Mouse (Mus musculus) heart, postnatal 0 days (tissue): ENCODE measurements at regions not wholly inside any gene's neighbourhood (a gene's known extent, or its start where the extent isn't known, plus 50 kb on each side); places are given as distances from the start of the nearest gene placed in this dataset.

Experiments
- CTCF ChIP-seq: IDR thresholded peaks from 2 replicates; pipeline ENCODE4 v1.5.1; 2016; ENCODE audit warnings: antibody characterized with exemption, control low read depth, low read depth
- EP300 ChIP-seq: IDR thresholded peaks from 2 replicates; pipeline ENCODE4 v1.6.1; 2016; ENCODE audit warnings: antibody characterized with exemption, low read depth

DNA sequence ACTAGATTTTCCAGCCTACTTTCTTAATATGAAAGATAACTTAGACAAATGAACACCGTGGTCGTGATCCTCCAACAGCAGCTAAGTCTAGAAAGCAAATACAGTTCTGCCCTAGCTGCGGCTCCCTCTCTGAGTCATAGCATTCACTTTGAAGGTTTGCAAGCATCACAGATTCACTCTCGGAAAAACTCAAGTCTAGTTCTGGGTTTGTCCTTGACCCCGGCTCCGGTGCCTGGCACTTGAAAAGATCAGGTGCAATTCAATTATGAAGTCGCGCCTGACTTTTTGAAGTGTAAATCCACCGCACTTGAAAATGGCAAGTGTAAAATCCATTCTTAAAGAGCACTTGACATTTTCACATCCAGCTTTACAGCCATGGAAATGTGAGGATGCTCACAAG, 107.5 kb downstream of the Gxylt1 start:
- no peak for TF ChIP-seq CTCF
- TF ChIP-seq EP300, result no peak
